13 mouse cellular contexts compared by ENCODE assay signal in genomic region chr10:120678277-120678676, GRCm38 (mm10).
"Had no signal": no experiment of that assay in that cellular context is flagged by ENCODE, and none has a peak within 500 bp of the region (broad histone marks: within the 10 kb centered on the region; RNA-seq: fewer than 3 reads in every experiment).

No protein-coding gene starts in this region.

- ATAC-seq: liver, postnatal 0 days had no signal

- H3K27me3 ChIP-seq: limb, embryonic 12.5 days; liver, embryonic 13.5 days; lung, embryonic 15.5 days; neural tube, embryonic 12.5 days had no signal

- H3K4me1 ChIP-seq: neural tube, embryonic 12.5 days had no signal

- H3K4me2 ChIP-seq: limb, embryonic 12.5 days; liver, embryonic 13.5 days; lung, embryonic 15.5 days; neural tube, embryonic 12.5 days had no signal

- H3K27ac ChIP-seq: liver, embryonic 13.5 days; lung, embryonic 15.5 days; macrophage; neural tube, embryonic 12.5 days had no signal

- H3K9ac ChIP-seq: limb, embryonic 12.5 days; liver, embryonic 13.5 days; liver, postnatal 0 days; lung, embryonic 15.5 days; neural tube, embryonic 12.5 days had no signal

- H3K9me3 ChIP-seq: limb, embryonic 12.5 days; liver, embryonic 13.5 days; lung, embryonic 15.5 days; neural tube, embryonic 12.5 days had no signal

- DNase-seq: kidney, adult 11 months; kidney, postnatal 14 days; liver; liver, embryonic 13.5 days; liver, postnatal 0 days; lung, postnatal 14 days; midbrain, embryonic 14.5 days; thymus, adult 18-20 months; thymus, postnatal 14 days had no signal

- H3K4me3 ChIP-seq: limb, embryonic 12.5 days; liver, embryonic 13.5 days; lung, embryonic 15.5 days; neural tube, embryonic 12.5 days had no signal

- H3K36me3 ChIP-seq: limb, embryonic 12.5 days; liver, embryonic 13.5 days; lung, embryonic 15.5 days; neural tube, embryonic 12.5 days had no signal
